Mouse (Mus musculus): ENCODE data around the gene Tmem190. TPM values are rescaled to one million over a fixed set of nuclear protein-coding genes. Genes with fewer than 3 reads are reported as not detected.

Gene Tmem190
- polyA plus RNA-seq, 1 experiment from 2014 or later: 0.48 TPM

GRCm38 (mm10) chr7:4822162-4822907, 39.6 kb downstream of the Tmem190 start:
- H3K9me3 ChIP-seq (replicated peaks; ENCODE audit: control insufficient read depth, low read length, poor library complexity, severe bottlenecking): no peaks in the 10 kb centered on the region
- no peak overlapping the region for H3K4me3 ChIP-seq (ENCODE audit: low read depth, low read length)
- no peaks in the 10 kb centered on the region for H3K4me1 ChIP-seq (ENCODE audit: control insufficient read depth, insufficient read depth, low read length)
- WGBS: 80% methylated on average over 6 of the region's 6 CpGs
- no peak overlapping the region for H3K9ac ChIP-seq (ENCODE audit: low read depth, low read length)
- H3K27ac ChIP-seq (ENCODE audit: low read length): no peak overlapping the region
- ATAC-seq: no peak
- no peak overlapping the region for H3K4me2 ChIP-seq (ENCODE audit: low read length)
- peaks cover under 1% of the 10 kb centered on the region; the same call in 1 of the 2 replicates for H3K36me3 ChIP-seq (ENCODE audit: control insufficient read depth, insufficient read depth, low read length)
- no peaks in the 10 kb centered on the region for H3K27me3 ChIP-seq (ENCODE audit: control insufficient read depth, insufficient read depth, low read depth, low read length)

GRCm38 (mm10) chr7:4825365-4825764, 42.6 kb downstream of the Tmem190 start:
- no peak for ATAC-seq
- Histone ChIP-seq H3K27me3 (ENCODE audit: control insufficient read depth, insufficient read depth, low read depth, low read length) (no peaks in the 10 kb centered on the region), H3K4me2 (ENCODE audit: low read length) (no peak overlapping the region), H3K4me1 (ENCODE audit: control insufficient read depth, insufficient read depth, low read length) (no peaks in the 10 kb centered on the region), H3K4me3 (ENCODE audit: low read depth, low read length) (no peak overlapping the region), H3K27ac (ENCODE audit: low read length) (no peak overlapping the region), H3K36me3 (ENCODE audit: control insufficient read depth, insufficient read depth, low read length) (peaks cover 25% of the 10 kb centered on the region), H3K9me3 (replicated peaks; ENCODE audit: control insufficient read depth, low read length, poor library complexity, severe bottlenecking) (no peaks in the 10 kb centered on the region), H3K9ac (ENCODE audit: low read depth, low read length) (no peak overlapping the region)
- WGBS: 66% methylated on average over 4 of the region's 4 CpGs

GRCm38 (mm10) chr7:4830476-4830875, 47.7 kb downstream of the Tmem190 start:
- H3K27me3 ChIP-seq (ENCODE audit: control insufficient read depth, insufficient read depth, low read depth, low read length): peaks cover 6% of the 10 kb centered on the region
- H3K27ac ChIP-seq (ENCODE audit: low read length): no peak overlapping the region
- WGBS: 8% methylated on average over 12 of the region's 12 CpGs
- H3K4me2 ChIP-seq (ENCODE audit: low read length): no peak overlapping the region
- no peak overlapping the region for H3K9ac ChIP-seq (ENCODE audit: low read depth, low read length)
- ATAC-seq: no peak
- H3K36me3 ChIP-seq (ENCODE audit: control insufficient read depth, insufficient read depth, low read length): peaks cover 28% of the 10 kb centered on the region
- H3K4me3 ChIP-seq (ENCODE audit: low read depth, low read length): no peak overlapping the region
- no peaks in the 10 kb centered on the region for H3K9me3 ChIP-seq (replicated peaks; ENCODE audit: control insufficient read depth, low read length, poor library complexity, severe bottlenecking)
- no peaks in the 10 kb centered on the region for H3K4me1 ChIP-seq (ENCODE audit: control insufficient read depth, insufficient read depth, low read length)

Other genes with a start within 250 kb of the Tmem190 start
- gene Syt5, start 235.4 kb upstream of the Tmem190 start, polyA plus RNA-seq (2015; fragmentation: Nextera tagmentation; extraction: Ambion mirVana): 185 and 186 TPM in 2 replicates
- gene Ptprh, start 178.9 kb upstream of the Tmem190 start, polyA plus RNA-seq (2015; fragmentation: Nextera tagmentation; extraction: Ambion mirVana): 0.68 and 1.4 TPM in 2 replicates
- gene Tmem86b, start 151.5 kb upstream of the Tmem190 start, polyA plus RNA-seq (2015; fragmentation: Nextera tagmentation; extraction: Ambion mirVana): 2.1 and 2.4 TPM in 2 replicates
- 5.6 and 6.8 TPM in 2 replicates for gene Ppp6r1, start 123.9 kb upstream of the Tmem190 start, polyA plus RNA-seq (2015; fragmentation: Nextera tagmentation; extraction: Ambion mirVana)
- gene Hspbp1, start 97.9 kb upstream of the Tmem190 start, polyA plus RNA-seq (2015; fragmentation: Nextera tagmentation; extraction: Ambion mirVana): 169 and 181 TPM in 2 replicates
- 7.5 and 7.8 TPM in 2 replicates for gene Brsk1, start 92.3 kb upstream of the Tmem190 start, polyA plus RNA-seq (2015; fragmentation: Nextera tagmentation; extraction: Ambion mirVana)
- gene Tmem150b, start 57.7 kb upstream of the Tmem190 start, polyA plus RNA-seq (2015; fragmentation: Nextera tagmentation; extraction: Ambion mirVana): 0.25 TPM in 1 of 2 replicates, not detected in the other
- 58.5 and 61.1 TPM in 2 replicates for gene Kmt5c, start 42.8 kb upstream of the Tmem190 start, polyA plus RNA-seq (2015; fragmentation: Nextera tagmentation; extraction: Ambion mirVana)
- 19.3 and 21.3 TPM in 2 replicates for gene Cox6b2, start 29.8 kb upstream of the Tmem190 start, polyA plus RNA-seq (2015; fragmentation: Nextera tagmentation; extraction: Ambion mirVana)
- gene Fam71e2, start 11.6 kb upstream of the Tmem190 start, polyA plus RNA-seq (2015; fragmentation: Nextera tagmentation; extraction: Ambion mirVana): not detected in 2 replicates
- 1.3 TPM in 2 replicates for gene Il11, start 78 bp upstream of the Tmem190 start, polyA plus RNA-seq (2015; fragmentation: Nextera tagmentation; extraction: Ambion mirVana)
- 6.2 and 6.5 TPM in 2 replicates for gene Tmem238, start 6.7 kb downstream of the Tmem190 start, polyA plus RNA-seq (2015; fragmentation: Nextera tagmentation; extraction: Ambion mirVana)
- gene Rpl28, start 9.9 kb downstream of the Tmem190 start, polyA plus RNA-seq (2015; fragmentation: Nextera tagmentation; extraction: Ambion mirVana): 201 and 213 TPM in 2 replicates
- 226 and 253 TPM in 2 replicates for gene Ube2s, start 29.7 kb downstream of the Tmem190 start, polyA plus RNA-seq (2015; fragmentation: Nextera tagmentation; extraction: Ambion mirVana)
- gene Shisa7, start 61.8 kb downstream of the Tmem190 start, polyA plus RNA-seq (2015; fragmentation: Nextera tagmentation; extraction: Ambion mirVana): 14.0 and 14.6 TPM in 2 replicates
- 3.6 and 5.0 TPM in 2 replicates for gene Isoc2b, start 87.3 kb downstream of the Tmem190 start, polyA plus RNA-seq (2015; fragmentation: Nextera tagmentation; extraction: Ambion mirVana)
- gene Isoc2a, start 94.2 kb downstream of the Tmem190 start, polyA plus RNA-seq (2015; fragmentation: Nextera tagmentation; extraction: Ambion mirVana): 0.46 and 0.57 TPM in 2 replicates
- 0.32 and 0.38 TPM in 2 replicates for gene Gm36210, start 123.6 kb downstream of the Tmem190 start, polyA plus RNA-seq (2015; fragmentation: Nextera tagmentation; extraction: Ambion mirVana)
- gene Zfp628, start 132.3 kb downstream of the Tmem190 start, polyA plus RNA-seq (2015; fragmentation: Nextera tagmentation; extraction: Ambion mirVana): 3.1 and 3.6 TPM in 2 replicates
- gene Nat14, start 139.1 kb downstream of the Tmem190 start, polyA plus RNA-seq (2015; fragmentation: Nextera tagmentation; extraction: Ambion mirVana): 48.2 and 49.4 TPM in 2 replicates
- 0.72 and 0.85 TPM in 2 replicates for gene Ssc5d, start 142.8 kb downstream of the Tmem190 start, polyA plus RNA-seq (2015; fragmentation: Nextera tagmentation; extraction: Ambion mirVana)
- gene Sbk2, start 181.5 kb downstream of the Tmem190 start, polyA plus RNA-seq (2015; fragmentation: Nextera tagmentation; extraction: Ambion mirVana): 0.18 TPM in 1 of 2 replicates, not detected in the other
- 0.60 and 0.93 TPM in 2 replicates for gene Sbk3, start 188.2 kb downstream of the Tmem190 start, polyA plus RNA-seq (2015; fragmentation: Nextera tagmentation; extraction: Ambion mirVana)
- 56.3 and 69.2 TPM in 2 replicates for gene Zfp579, start 213.2 kb downstream of the Tmem190 start, polyA plus RNA-seq (2015; fragmentation: Nextera tagmentation; extraction: Ambion mirVana)
- 6.7 and 7.9 TPM in 2 replicates for gene Zfp524, start 231.5 kb downstream of the Tmem190 start, polyA plus RNA-seq (2015; fragmentation: Nextera tagmentation; extraction: Ambion mirVana)
- gene Fiz1, start 231.8 kb downstream of the Tmem190 start, polyA plus RNA-seq (2015; fragmentation: Nextera tagmentation; extraction: Ambion mirVana): 30.7 and 35.5 TPM in 2 replicates
- gene Gm44973, start 232.6 kb downstream of the Tmem190 start, polyA plus RNA-seq (2015; fragmentation: Nextera tagmentation; extraction: Ambion mirVana): 0.41 and 1.0 TPM in 2 replicates
- gene Zfp865, start 237.4 kb downstream of the Tmem190 start, polyA plus RNA-seq (2015; fragmentation: Nextera tagmentation; extraction: Ambion mirVana): 6.6 and 7.2 TPM in 2 replicates
- 70.0 and 73.1 TPM in 2 replicates for gene Ccdc106, start 237.6 kb downstream of the Tmem190 start, polyA plus RNA-seq (2015; fragmentation: Nextera tagmentation; extraction: Ambion mirVana)

Data from midbrain, embryonic 16.5 days (tissue).